Mouse (Mus musculus) adrenal gland, adult 2 months (tissue): ENCODE data around the gene Pcsk6. TPM values are rescaled to one million over a fixed set of nuclear protein-coding genes. Genes with fewer than 3 reads are reported as not detected.
A peak's percentile ranks its signal among the peaks of the same experiment; 100 is the strongest.
"Not testable (repeated sequence)": the region's sequence is repeated elsewhere in the genome, so short reads cannot be mapped to it uniquely, and the experiment has no call there.

Experiments used
- DNase-seq: peaks from one replicate; pipeline ENCODE4 v3.0.0; 2021
- polyA plus RNA-seq: library from polyadenylated mRNA; depleted of rRNA; stranded (reverse); fragments of >200 nt; gene quantifications from 2 replicates; pipeline ENCODE4 v1.2.3, GENCODE M21; 2012
- total RNA-seq, 2 experiments: library from RNA; stranded (reverse); gene quantifications; 2 replicates each; pipeline ENCODE4 v1.2.3; 2021

Gene Pcsk6
- total and polyA plus RNA-seq, 3 experiments, result 7.0 to 34.8 (median 23.0) TPM

DNA sequence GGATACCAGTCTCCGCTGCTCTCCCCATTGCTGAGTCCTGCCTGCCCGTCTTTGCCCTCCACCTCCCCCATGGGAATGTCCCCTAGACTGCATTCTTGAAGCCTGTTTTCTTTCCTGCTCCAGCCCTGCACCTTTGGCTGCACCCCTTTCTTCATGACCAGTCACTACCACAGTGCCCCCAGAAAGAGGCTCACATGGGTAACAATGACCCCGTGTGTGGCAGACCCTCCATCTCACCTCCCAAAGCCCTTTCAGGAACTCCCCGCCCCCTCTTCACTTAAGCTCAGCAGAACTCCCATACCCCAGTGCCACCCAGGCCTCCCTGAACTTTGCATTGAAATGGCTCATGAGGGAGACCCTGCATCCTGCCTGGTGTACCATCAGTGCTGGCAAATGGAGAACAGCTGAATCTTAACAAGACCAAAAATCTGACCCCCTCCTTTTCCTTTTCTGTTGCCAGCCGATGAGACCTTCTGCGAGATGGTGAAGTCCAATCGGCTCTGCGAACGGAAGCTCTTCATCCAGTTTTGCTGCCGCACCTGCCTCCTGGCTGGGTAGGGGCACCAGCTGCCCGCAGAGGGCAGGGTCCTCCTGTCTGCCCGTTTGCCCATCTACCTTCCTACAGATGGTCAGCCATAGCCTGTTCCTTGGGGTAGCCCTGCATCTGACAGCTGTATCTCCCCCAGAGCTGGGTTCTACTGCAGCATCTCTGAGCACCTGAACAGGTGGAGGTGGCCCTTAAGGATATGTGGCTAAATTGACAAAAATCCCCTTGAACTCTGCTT, 187.1 kb downstream of the Pcsk6 start:
- DNase-seq, result no peak

- DNase-seq, result no peak
These were observed 192.5 kb downstream of the Pcsk6 start for GRCm38 (mm10) chr7:66053946-66054483.

DNA sequence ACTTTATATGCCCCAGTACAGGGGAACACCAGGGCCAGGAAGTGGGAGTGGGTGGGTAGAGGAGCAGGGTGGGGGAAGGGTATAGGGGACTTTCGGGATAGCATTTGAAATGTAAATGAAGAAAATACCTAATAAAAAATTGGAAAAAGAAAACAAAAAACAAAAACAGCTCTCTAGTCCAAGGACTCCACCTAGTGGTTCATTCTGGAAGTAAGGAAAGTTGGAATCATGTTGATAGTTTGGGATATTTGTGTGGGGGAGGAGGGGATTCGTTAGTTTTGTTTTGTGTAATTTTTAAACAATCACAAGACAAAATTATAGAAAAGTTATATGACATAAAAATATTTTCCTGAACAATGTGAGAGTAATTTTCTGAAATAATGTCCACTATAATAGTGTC, 193.8 kb downstream of the Pcsk6 start:
- DNase-seq, result not testable (repeated sequence)

- DNase-seq, result no peak
These were observed 197.2 kb downstream of the Pcsk6 start, which contains the start of gene Snrpa1 for GRCm38 (mm10) chr7:66058703-66059102. Gene Snrpa1 (plus strand): TSS chr7:66059003.

DNA sequence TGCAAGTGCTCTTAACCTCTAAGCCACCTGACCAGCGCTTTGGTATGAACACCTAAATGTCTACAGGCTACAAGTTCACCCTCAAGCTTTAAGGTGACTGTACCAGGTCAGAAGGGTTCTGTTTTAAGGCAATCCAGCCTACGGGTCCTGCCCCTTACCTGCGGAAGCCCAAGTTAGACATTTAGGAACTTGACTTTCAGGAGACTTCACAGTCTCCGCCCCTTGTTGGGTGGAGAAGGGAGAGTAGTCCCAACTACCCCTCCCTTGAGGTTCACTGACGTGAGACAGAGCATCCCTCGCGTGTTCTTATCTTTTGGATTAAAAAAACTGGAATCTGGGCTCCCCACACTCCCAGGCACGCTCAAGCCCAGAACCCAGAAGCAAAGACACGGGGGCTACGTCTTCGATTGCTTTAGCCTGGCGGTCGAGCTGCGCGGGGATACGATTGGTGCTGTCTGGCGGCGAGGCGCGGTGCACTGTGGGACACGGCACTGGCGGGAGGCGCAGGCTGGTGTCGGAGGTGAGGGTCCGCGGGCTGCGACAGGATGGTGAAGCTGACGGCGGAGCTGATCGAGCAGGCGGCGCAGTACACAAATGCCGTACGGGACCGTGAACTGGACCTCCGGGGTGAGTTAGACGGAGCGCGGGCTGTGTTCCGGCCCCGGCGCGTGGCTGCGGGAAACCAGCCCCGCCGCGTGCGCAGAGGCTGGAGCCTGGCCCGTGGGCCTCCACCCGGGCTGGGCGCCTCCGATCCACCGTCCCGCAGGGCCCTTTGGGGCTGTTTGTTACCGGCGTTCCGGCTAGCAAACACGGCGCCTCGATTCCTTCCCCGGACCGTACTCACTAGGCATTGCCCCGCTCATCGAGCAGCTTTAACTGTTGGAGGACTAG, 198.8 kb downstream of the Pcsk6 start:
- DNase-seq, result peak; percentile 94

DNA sequence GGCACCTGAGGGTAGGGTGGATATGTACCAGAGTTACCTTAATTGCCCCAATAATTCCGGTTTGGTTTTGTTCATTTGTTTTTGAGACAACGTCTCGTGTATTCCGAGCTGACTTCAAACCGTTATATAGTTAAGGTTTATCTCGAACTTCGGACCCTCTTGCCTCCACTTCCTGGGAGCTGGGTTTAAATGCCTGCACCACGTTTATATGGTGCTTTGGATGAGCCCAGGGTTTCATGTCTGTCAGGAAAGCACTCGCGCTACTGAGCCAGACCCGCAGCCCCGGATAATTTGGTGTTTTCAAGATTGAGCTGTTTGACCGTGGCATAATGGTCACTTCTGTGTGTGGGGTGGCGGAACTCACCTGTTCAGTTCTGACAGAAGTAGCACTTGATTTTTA, 199.5 kb downstream of the Pcsk6 start:
- DNase-seq, result no peak

GRCm38 (mm10) chr7:66076411-66076810, 214.9 kb downstream of the Pcsk6 start:
- DNase-seq, result no peak

GRCm38 (mm10) chr7:66079364-66080230, 218.1 kb downstream of the Pcsk6 start, which contains the start of gene Selenos:
Gene Selenos (plus strand): TSS chr7:66079649.
- DNase-seq, result peak; percentile 97

DNA sequence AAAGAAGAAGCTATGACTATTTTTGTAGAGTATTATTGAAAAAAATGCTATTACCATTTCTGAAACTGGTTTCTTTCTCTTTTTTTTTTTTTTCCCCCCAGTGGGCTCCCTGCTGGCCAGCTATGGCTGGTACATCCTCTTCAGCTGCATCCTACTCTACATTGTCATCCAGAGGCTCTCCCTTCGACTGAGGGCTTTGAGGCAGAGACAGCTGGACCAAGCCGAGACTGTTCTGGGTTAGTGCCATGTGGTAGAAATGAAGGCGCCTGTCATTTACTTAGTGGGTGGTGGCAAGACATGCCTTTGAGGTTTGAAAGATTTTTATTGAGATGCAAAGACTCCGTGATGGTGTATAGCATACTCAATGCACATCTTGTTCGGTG, 218.7 kb downstream of the Pcsk6 start:
- no peak for DNase-seq

GRCm38 (mm10) chr7:66083757-66084156, 222.2 kb downstream of the Pcsk6 start:
- DNase-seq, result no peak

- DNase-seq, result no peak
These were observed 223.0 kb downstream of the Pcsk6 start for GRCm38 (mm10) chr7:66084546-66084945.

DNA sequence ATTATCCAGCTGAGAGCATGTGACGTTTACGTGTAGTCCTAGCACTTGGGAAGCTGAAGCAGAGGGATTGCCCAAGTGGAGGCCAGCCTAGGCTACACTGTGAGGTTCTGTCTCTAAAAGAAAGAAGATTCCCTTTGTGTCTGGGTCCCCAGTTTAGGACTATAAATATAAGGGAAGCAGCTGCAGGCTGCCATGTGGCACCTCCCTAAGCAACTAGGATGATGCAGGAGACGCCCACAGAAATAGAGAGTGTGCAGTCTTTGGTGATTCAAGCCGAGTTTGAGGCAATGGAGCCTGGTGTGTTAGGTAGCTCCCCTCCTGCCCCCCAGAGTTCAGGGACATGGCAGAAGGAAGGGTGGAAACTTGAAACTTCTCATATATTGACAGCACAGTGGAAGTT, 226.1 kb downstream of the Pcsk6 start:
- no peak for DNase-seq

DNA sequence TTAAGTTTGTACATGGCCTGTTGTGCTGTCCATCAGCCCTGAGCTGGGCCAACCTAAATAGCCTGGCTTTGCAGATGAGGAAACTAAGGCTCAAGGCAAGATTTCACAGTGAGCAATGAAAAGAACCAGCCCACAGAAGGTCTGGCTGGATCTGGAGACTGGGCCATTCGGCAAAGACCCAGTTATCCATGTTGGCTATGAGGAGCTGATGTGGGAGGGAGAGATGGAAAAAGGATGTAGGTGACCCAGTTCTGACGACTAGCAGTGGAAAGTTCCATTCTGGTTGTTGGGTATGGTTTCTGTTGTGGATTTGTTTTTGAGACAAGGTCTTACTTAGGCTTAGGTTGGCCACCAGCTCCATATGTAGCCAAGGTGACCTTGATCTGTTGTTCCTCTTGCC, 226.5 kb downstream of the Pcsk6 start:
- DNase-seq, result no peak

- DNase-seq, result no peak
These were observed 229.2 kb downstream of the Pcsk6 start for GRCm38 (mm10) chr7:66090676-66091190.

GRCm38 (mm10) chr7:66091553-66091952, 230.0 kb downstream of the Pcsk6 start:
- no peak for DNase-seq

DNA sequence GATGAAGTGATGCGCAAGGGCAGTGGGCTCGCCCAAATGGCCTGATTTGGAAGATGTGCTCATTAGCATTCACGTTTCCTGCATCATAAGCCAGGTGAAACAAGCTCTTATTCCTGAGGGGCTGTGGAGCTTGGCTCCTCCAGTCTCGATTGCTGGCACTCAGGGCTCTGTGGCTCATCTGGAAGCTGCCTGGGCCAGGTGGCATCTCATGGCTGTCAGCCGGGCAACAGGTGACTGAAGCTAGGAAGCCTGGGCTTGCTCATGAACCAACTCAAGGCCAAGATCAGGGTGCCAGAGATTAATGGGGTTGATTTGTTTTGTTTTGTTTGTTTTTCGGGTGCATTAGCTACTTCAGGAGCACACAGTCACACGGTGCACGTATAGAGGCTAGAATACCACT, 231.1 kb downstream of the Pcsk6 start:
- DNase-seq, result no peak

- no peak for DNase-seq
These were observed 232.6 kb downstream of the Pcsk6 start for GRCm38 (mm10) chr7:66094141-66094540.

- no peak for DNase-seq
These were observed 237.3 kb downstream of the Pcsk6 start for GRCm38 (mm10) chr7:66098803-66099202.
